Mouse (Mus musculus): ENCODE data around the gene Rbmxl1.

The Rbmxl1 gene

GRCm38 (mm10) chr8:78493031-78493430, 15.7 kb downstream of the Rbmxl1 start:
- DNase-seq (ENCODE audit: low spot score), result no peak

- no peak for DNase-seq (ENCODE audit: low spot score)
Observed at GRCm38 (mm10) chr8:78489733-78490132, 19.0 kb downstream of the Rbmxl1 start.

- DNase-seq (ENCODE audit: low spot score), result peak; percentile 53
Observed at GRCm38 (mm10) chr8:78477051-78477829, 31.5 kb downstream of the Rbmxl1 start.

GRCm38 (mm10) chr8:78467889-78468288, 40.8 kb downstream of the Rbmxl1 start:
- peak; percentile 8 for DNase-seq (ENCODE audit: low spot score)

GRCm38 (mm10) chr8:78463941-78464340, 44.8 kb downstream of the Rbmxl1 start:
- DNase-seq (ENCODE audit: low spot score), result peak; percentile 8

- DNase-seq (ENCODE audit: low spot score), result no peak
Observed at GRCm38 (mm10) chr8:78456441-78456840, 52.3 kb downstream of the Rbmxl1 start.
